Mouse (Mus musculus) left cerebral cortex, adult 2 months (tissue): Measurements from ENCODE around the gene Foxa3. TPM values are rescaled to one million over a fixed set of nuclear protein-coding genes. Genes with fewer than 3 reads are reported as not detected.

ENCODE experiments used
- DNase-seq, 2 experiments: peaks; one replicate each; pipeline ENCODE4 v3.0.0; 2021 to 2022; ENCODE audit warnings: low spot score in 2 of 2, mixed read lengths in 1 of 2; ENCODE audit errors: extremely low spot score in 1 of 2
- H3K27ac ChIP-seq: fragments of 200-600 bp; 2 replicates; pipeline ENCODE4 v1.8.1; 2022
- H3K4me3 ChIP-seq: fragments of 200-600 bp; 2 replicates; pipeline ENCODE4 v1.8.1; 2022
- CTCF ChIP-seq: fragments of 200-600 bp; IDR thresholded peaks from 2 replicates; pipeline ENCODE4 v1.8.1; 2022; ENCODE audit warnings: antibody characterized with exemption, mild to moderate bottlenecking, moderate library complexity
- intact Hi-C: fragments of 180-260 bp; cut with DNase I; formaldehyde crosslinking; loops from one replicate; pipeline ENCODE4 v1.15.1; 2025
- total RNA-seq, 2 experiments: library from RNA; stranded (reverse); gene quantifications; 2 replicates each; pipeline ENCODE4 v1.2.3; 2021

The Foxa3 gene
- total RNA-seq, 2 experiments from 2014 or later: not detected

GRCm38 (mm10) chr7:18991660-18992293 is 31.6 kb downstream of the Foxa3 start:
- intact Hi-C loops: loop anchor here (1.0 to 5.0 kb wide), 3 partner anchors 11 to 94 kb away; partner anchors contain the start of gene Nova2

GRCm38 (mm10) chr7:18990601-18991295 is 32.6 kb downstream of the Foxa3 start, which contains the start of gene Mypop:
TSS of gene Mypop (plus strand) at chr7:18991245.
- intact Hi-C loops: loop anchor here (1.0 to 5.0 kb wide), 4 partner anchors 12 to 93 kb away; partner anchors contain the start of gene Nova2
- peak within 1 kb of the TSS; percentile 94 for H3K27ac ChIP-seq
- peak; percentile 100 for DNase-seq
- peak within 1 kb of the TSS; percentile 80 for H3K4me3 ChIP-seq
- TF ChIP-seq CTCF: no peak

More at GRCm38 (mm10) chr7:18991660-18992293, 31.6 kb downstream of the Foxa3 start:
- H3K27ac ChIP-seq: peak overlapping the region; percentile 94
- no peak for TF ChIP-seq CTCF
- H3K4me3 ChIP-seq: peak overlapping the region; percentile 80
- DNase-seq: no peak

- H3K27ac ChIP-seq: peak overlapping the region; percentile 92
Measured at GRCm38 (mm10) chr7:18989995-18990394, 33.3 kb downstream of the Foxa3 start.

GRCm38 (mm10) chr7:18988780-18989179 is 34.6 kb downstream of the Foxa3 start:
- TF ChIP-seq CTCF: no peak
- intact Hi-C loops: no loop called here
- Histone ChIP-seq H3K27ac (no peak overlapping the region), H3K4me3 (no peak overlapping the region)
- no peak for DNase-seq

More at GRCm38 (mm10) chr7:18989995-18990394, 33.3 kb downstream of the Foxa3 start:
- DNase-seq: no peak
- H3K4me3 ChIP-seq: peak overlapping the region; percentile 46
- intact Hi-C loops: loop anchor here (1.0 to 5.0 kb wide), 3 partner anchors 32 to 93 kb away; partner anchors contain the start of gene Nova2
- TF ChIP-seq CTCF: peak; percentile 41

- intact Hi-C loops: no loop called here
- no peak for DNase-seq
- no peak overlapping the region for H3K4me3 ChIP-seq
- no peak overlapping the region for H3K27ac ChIP-seq
- TF ChIP-seq CTCF: no peak
Measured at GRCm38 (mm10) chr7:18987747-18988146, 35.6 kb downstream of the Foxa3 start.

- H3K4me3 ChIP-seq: no peak within 1 kb of the TSS
- no peak within 1 kb of the TSS for H3K27ac ChIP-seq
- DNase-seq: no peak
- intact Hi-C loops: no loop called here
- TF ChIP-seq CTCF: no peak
Measured at GRCm38 (mm10) chr7:18987100-18987499, 36.2 kb downstream of the Foxa3 start, which contains the start of gene Nanos2. TSS of gene Nanos2 (plus strand) at chr7:18987400.

- Histone ChIP-seq H3K4me3 (no peak overlapping the region), H3K27ac (no peak overlapping the region)
- intact Hi-C loops: no loop called here
- no peak for TF ChIP-seq CTCF
- no peak for DNase-seq
Measured at GRCm38 (mm10) chr7:18986503-18986902, 36.8 kb downstream of the Foxa3 start.

- intact Hi-C loops: no loop called here
- H3K4me3 ChIP-seq: no peak overlapping the region
- DNase-seq: no peak
- no peak for TF ChIP-seq CTCF
- no peak overlapping the region for H3K27ac ChIP-seq
Measured at GRCm38 (mm10) chr7:18978381-18978780, 45.0 kb downstream of the Foxa3 start.

- Histone ChIP-seq H3K4me3 (no peak overlapping the region), H3K27ac (no peak overlapping the region)
- intact Hi-C loops: no loop called here
- DNase-seq: no peak
- TF ChIP-seq CTCF: peak; percentile 22
Measured at GRCm38 (mm10) chr7:18970956-18971355, 52.4 kb downstream of the Foxa3 start.

GRCm38 (mm10) chr7:18967603-18968002 is 55.7 kb downstream of the Foxa3 start:
- no peak for TF ChIP-seq CTCF
- H3K4me3 ChIP-seq: no peak overlapping the region
- DNase-seq: no peak
- no peak overlapping the region for H3K27ac ChIP-seq
- intact Hi-C loops: loop anchor here (10.0 kb wide), 1 partner anchor 73 kb away; no protein-coding TSS in a partner anchor

GRCm38 (mm10) chr7:18965312-18965711 is 58.0 kb downstream of the Foxa3 start:
- intact Hi-C loops: loop anchor here (10.0 kb wide), 1 partner anchor 71 kb away; no protein-coding TSS in a partner anchor
- no peak for TF ChIP-seq CTCF
- Histone ChIP-seq H3K4me3 (no peak overlapping the region), H3K27ac (no peak overlapping the region)
- DNase-seq: no peak

GRCm38 (mm10) chr7:18963294-18963843 is 60.0 kb downstream of the Foxa3 start:
- Histone ChIP-seq H3K27ac (no peak overlapping the region), H3K4me3 (no peak overlapping the region)
- DNase-seq: no peak
- TF ChIP-seq CTCF: no peak
- intact Hi-C loops: loop anchor here (10.0 kb wide), 1 partner anchor 69 kb away; no protein-coding TSS in a partner anchor

Other genes starting within 250 kb of the Foxa3 start
- not detected for gene Psg19, start 225.0 kb downstream of the Foxa3 start, total RNA-seq
- not detected for gene Psg17, start 201.9 kb downstream of the Foxa3 start, total RNA-seq
- 1 to 10 TPM; 1.3 to 2.5 TPM for gene Mill2, start 183.6 kb downstream of the Foxa3 start, total RNA-seq
- 10 to 100 TPM; 18.8 to 25.6 TPM for gene Pglyrp1, start 152.2 kb downstream of the Foxa3 start, total RNA-seq
- gene Ccdc61, start 113.1 kb downstream of the Foxa3 start, total RNA-seq: 10 to 100 TPM; 10.5 to 11.0 TPM
- 10 to 100 TPM; 79.9 to 86.4 TPM for gene Nova2, start 97.7 kb downstream of the Foxa3 start, total RNA-seq
- under 1 TPM; 0.51 to 0.86 TPM for gene Nanos2, start 36.1 kb downstream of the Foxa3 start, total RNA-seq
- 10 to 100 TPM; 50.6 to 61.2 TPM for gene Mypop, start 32.3 kb downstream of the Foxa3 start, total RNA-seq
- gene Irf2bp1, start 19.5 kb downstream of the Foxa3 start, total RNA-seq: 10 to 100 TPM; 47.7 to 49.2 TPM
- 100 to 1,000 TPM; 126 to 133 TPM for gene Sympk, start 839 bp upstream of the Foxa3 start, total RNA-seq
- gene Rsph6a, start 31.2 kb upstream of the Foxa3 start, total RNA-seq: under 1 TPM; 0.27 to 0.30 TPM
- gene Dmwd, start 52.7 kb upstream of the Foxa3 start, total RNA-seq: 100 to 1,000 TPM; 141 to 143 TPM
- gene Dmpk, start 60.3 kb upstream of the Foxa3 start, total RNA-seq: 10 to 100 TPM; 35.2 to 50.4 TPM
- 1 to 10 TPM; 1.9 to 2.0 TPM for gene Six5, start 71.1 kb upstream of the Foxa3 start, total RNA-seq
- gene Gm4969, start 94.8 kb upstream of the Foxa3 start, total RNA-seq: under 1 TPM; 0.21 to 0.27 TPM
- gene Fbxo46, start 96.3 kb upstream of the Foxa3 start, total RNA-seq: 10 to 100 TPM; 13.4 to 14.3 TPM
- gene Qpctl, start 125.8 kb upstream of the Foxa3 start, total RNA-seq: 10 to 100 TPM; 14.8 to 16.3 TPM
- 10 to 100 TPM; 69.8 to 73.3 TPM for gene Snrpd2, start 126.2 kb upstream of the Foxa3 start, total RNA-seq
- gene Gipr, start 142.6 kb upstream of the Foxa3 start, total RNA-seq: 1 to 10 TPM; 1.8 to 1.9 TPM
- 100 to 1,000 TPM; 131 to 138 TPM for gene Eml2, start 152.9 kb upstream of the Foxa3 start, total RNA-seq
- gene Gpr4, start 189.0 kb upstream of the Foxa3 start, total RNA-seq: 1 to 10 TPM; 2.4 to 3.8 TPM
- 10 to 100 TPM; 42.7 to 46.8 TPM for gene Opa3, start 204.8 kb upstream of the Foxa3 start, total RNA-seq
- gene Vasp, start 248.3 kb upstream of the Foxa3 start, total RNA-seq: 10 to 100 TPM; 13.2 to 14.6 TPM